Mouse (Mus musculus): ENCODE results near the gene Alg14. TPM values are rescaled to one million over a fixed set of nuclear protein-coding genes. Genes with fewer than 3 reads are reported as not detected.

Gene Alg14
- polyA plus RNA-seq, 1 experiment from 2014 or later = 40.1 TPM

Other genes with a start within 250 kb of the Alg14 start
- 4.0 and 5.2 TPM in 2 replicates for gene Rwdd3, start 120.1 kb upstream of the Alg14 start, polyA plus RNA-seq (2016; fragmentation: Nextera tagmentation; extraction: Ambion mirVana)
- gene Tmem56, start 8.7 kb upstream of the Alg14 start, polyA plus RNA-seq (2016; fragmentation: Nextera tagmentation; extraction: Ambion mirVana) = 3.0 and 3.5 TPM in 2 replicates
- 493 and 655 TPM in 2 replicates for gene Cnn3, start 134.7 kb downstream of the Alg14 start, polyA plus RNA-seq (2016; fragmentation: Nextera tagmentation; extraction: Ambion mirVana)
- 1.1 and 1.3 TPM in 2 replicates for gene Slc44a3, start 240.6 kb downstream of the Alg14 start, polyA plus RNA-seq (2016; fragmentation: Nextera tagmentation; extraction: Ambion mirVana)

All from heart, embryonic 10.5 days (tissue).